Mouse (Mus musculus): ENCODE measurements around the gene Cdc25b. TPM values are rescaled to one million over a fixed set of nuclear protein-coding genes. Genes with fewer than 3 reads are reported as not detected.

The Cdc25b gene
- polyA plus RNA-seq, 1 experiment from 2014 or later = 73.8 TPM

GRCm38 (mm10) chr2:131204410-131204981 is 17.7 kb downstream of the Cdc25b start:
- Histone ChIP-seq H3K4me3 (ENCODE audit: low read length) (no peak overlapping the region), H3K4me2 (replicated peaks; ENCODE audit: low read depth, low read length) (peak overlapping the region; percentile 19; the same call in 1 of the 2 replicates), H3K9ac (replicated peaks; ENCODE audit: low read length) (0 out of 2 replicates have a peak overlapping the region, but pooled peaks have one; percentile 13), H3K27ac (ENCODE audit: low read length) (peak overlapping the region; percentile 80), H3K27me3 (ENCODE audit: insufficient read depth, low read length) (no peaks in the 10 kb centered on the region), H3K36me3 (ENCODE audit: insufficient read depth, low read length) (peaks cover 4% of the 10 kb centered on the region; the same call in 1 of the 2 replicates), H3K4me1 (ENCODE audit: insufficient read depth, low read length) (peaks cover 14% of the 10 kb centered on the region), H3K9me3 (ENCODE audit: low read length) (no peaks in the 10 kb centered on the region)
- peak; percentile 91 for ATAC-seq (ENCODE audit: low FRiP score, low TSS enrichment)
- WGBS = 34% methylated on average over 7 of the region's 7 CpGs

GRCm38 (mm10) chr2:131205521-131206182 is 18.9 kb downstream of the Cdc25b start:
- no peaks in the 10 kb centered on the region for H3K27me3 ChIP-seq (ENCODE audit: insufficient read depth, low read length)
- WGBS = 83% methylated on average over 8 of the region's 8 CpGs
- no peak overlapping the region for H3K4me3 ChIP-seq (ENCODE audit: low read length)
- ATAC-seq (ENCODE audit: low FRiP score, low TSS enrichment) = no peak
- no peaks in the 10 kb centered on the region for H3K9me3 ChIP-seq (ENCODE audit: low read length)
- H3K27ac ChIP-seq (ENCODE audit: low read length) = no peak overlapping the region
- peaks cover 17% of the 10 kb centered on the region for H3K4me1 ChIP-seq (ENCODE audit: insufficient read depth, low read length)
- H3K4me2 ChIP-seq (replicated peaks; ENCODE audit: low read depth, low read length) = no peak overlapping the region
- H3K9ac ChIP-seq (replicated peaks; ENCODE audit: low read length) = no peak overlapping the region
- H3K36me3 ChIP-seq (ENCODE audit: insufficient read depth, low read length) = no peaks in the 10 kb centered on the region; the same call in 1 of the 2 replicates

- Histone ChIP-seq H3K27me3 (ENCODE audit: insufficient read depth, low read length) (no peaks in the 10 kb centered on the region), H3K36me3 (ENCODE audit: insufficient read depth, low read length) (no peaks in the 10 kb centered on the region), H3K9me3 (ENCODE audit: low read length) (no peaks in the 10 kb centered on the region), H3K27ac (ENCODE audit: low read length) (no peak within 1 kb of the TSS), H3K9ac (replicated peaks; ENCODE audit: low read length) (no peak within 1 kb of the TSS), H3K4me1 (ENCODE audit: insufficient read depth, low read length) (peaks cover 25% of the 10 kb centered on the region), H3K4me3 (ENCODE audit: low read length) (no peak within 1 kb of the TSS), H3K4me2 (replicated peaks; ENCODE audit: low read depth, low read length) (no peak within 1 kb of the TSS)
- 75% methylated on average over 4 of the region's 4 CpGs for WGBS
- no peak for ATAC-seq (ENCODE audit: low FRiP score, low TSS enrichment)
These were observed 20.0 kb downstream of the Cdc25b start, which contains the start of gene Ap5s1 for GRCm38 (mm10) chr2:131206778-131207177. TSS of gene Ap5s1 (plus strand) at chr2:131207078.

- H3K4me2 ChIP-seq (replicated peaks; ENCODE audit: low read depth, low read length) = no peak overlapping the region
- no peak overlapping the region for H3K9ac ChIP-seq (replicated peaks; ENCODE audit: low read length)
- H3K36me3 ChIP-seq (ENCODE audit: insufficient read depth, low read length) = peaks cover 9% of the 10 kb centered on the region; the same call in 1 of the 2 replicates
- no peaks in the 10 kb centered on the region for H3K9me3 ChIP-seq (ENCODE audit: low read length)
- no peak for ATAC-seq (ENCODE audit: low FRiP score, low TSS enrichment)
- H3K4me1 ChIP-seq (ENCODE audit: insufficient read depth, low read length) = peaks cover 25% of the 10 kb centered on the region
- H3K27me3 ChIP-seq (ENCODE audit: insufficient read depth, low read length) = no peaks in the 10 kb centered on the region
- H3K27ac ChIP-seq (ENCODE audit: low read length) = no peak overlapping the region
- no peak overlapping the region for H3K4me3 ChIP-seq (ENCODE audit: low read length)
- 98% methylated on average over 2 of the region's 2 CpGs for whole genome bisulfite sequencing
These were observed 21.6 kb downstream of the Cdc25b start for GRCm38 (mm10) chr2:131208356-131208755.

- peaks cover 9% of the 10 kb centered on the region; the same call in 1 of the 2 replicates for H3K36me3 ChIP-seq (ENCODE audit: insufficient read depth, low read length)
- H3K4me2 ChIP-seq (replicated peaks; ENCODE audit: low read depth, low read length) = peak overlapping the region; percentile 75
- no peaks in the 10 kb centered on the region for H3K9me3 ChIP-seq (ENCODE audit: low read length)
- H3K27me3 ChIP-seq (ENCODE audit: insufficient read depth, low read length) = no peaks in the 10 kb centered on the region
- H3K4me1 ChIP-seq (ENCODE audit: insufficient read depth, low read length) = peaks cover 25% of the 10 kb centered on the region
- 81% methylated on average over 4 of the region's 4 CpGs for WGBS
- H3K9ac ChIP-seq (replicated peaks; ENCODE audit: low read length) = peak overlapping the region; percentile 86
- ATAC-seq (ENCODE audit: low FRiP score, low TSS enrichment) = peak; percentile 7
- H3K27ac ChIP-seq (ENCODE audit: low read length) = peak overlapping the region; percentile 96
- H3K4me3 ChIP-seq (ENCODE audit: low read length) = peak overlapping the region; percentile 80
These were observed 22.5 kb downstream of the Cdc25b start for GRCm38 (mm10) chr2:131209125-131209795.

GRCm38 (mm10) chr2:131209969-131210792 is 23.4 kb downstream of the Cdc25b start:
- under 1% methylated on average over 50 of the region's 50 CpGs for WGBS
- peak; percentile 96 for ATAC-seq (ENCODE audit: low FRiP score, low TSS enrichment)

GRCm38 (mm10) chr2:131211026-131211615 is 24.4 kb downstream of the Cdc25b start:
- Histone ChIP-seq H3K27me3 (ENCODE audit: insufficient read depth, low read length) (no peaks in the 10 kb centered on the region), H3K9ac (replicated peaks; ENCODE audit: low read length) (peak overlapping the region; percentile 86), H3K9me3 (ENCODE audit: low read length) (no peaks in the 10 kb centered on the region), H3K4me2 (replicated peaks; ENCODE audit: low read depth, low read length) (peak overlapping the region; percentile 75), H3K4me1 (ENCODE audit: insufficient read depth, low read length) (peaks cover 13% of the 10 kb centered on the region), H3K36me3 (ENCODE audit: insufficient read depth, low read length) (peaks cover 9% of the 10 kb centered on the region; the same call in 1 of the 2 replicates), H3K27ac (ENCODE audit: low read length) (peak overlapping the region; percentile 96; the same call in 1 of the 2 replicates), H3K4me3 (ENCODE audit: low read length) (peak overlapping the region; percentile 80)
- ATAC-seq (ENCODE audit: low FRiP score, low TSS enrichment) = no peak
- 58% methylated on average over 9 of the region's 9 CpGs for WGBS

More at GRCm38 (mm10) chr2:131209969-131210792, 23.4 kb downstream of the Cdc25b start:
- peak overlapping the region; percentile 75 for H3K4me2 ChIP-seq (replicated peaks; ENCODE audit: low read depth, low read length)
- peak overlapping the region; percentile 80 for H3K4me3 ChIP-seq (ENCODE audit: low read length)
- H3K36me3 ChIP-seq (ENCODE audit: insufficient read depth, low read length) = peaks cover 9% of the 10 kb centered on the region; the same call in 1 of the 2 replicates
- H3K27ac ChIP-seq (ENCODE audit: low read length) = peak overlapping the region; percentile 96
- no peaks in the 10 kb centered on the region for H3K27me3 ChIP-seq (ENCODE audit: insufficient read depth, low read length)
- no peaks in the 10 kb centered on the region for H3K9me3 ChIP-seq (ENCODE audit: low read length)
- peaks cover 16% of the 10 kb centered on the region for H3K4me1 ChIP-seq (ENCODE audit: insufficient read depth, low read length)
- H3K9ac ChIP-seq (replicated peaks; ENCODE audit: low read length) = peak overlapping the region; percentile 86

- no peak overlapping the region for H3K27ac ChIP-seq (ENCODE audit: low read length)
- no peak overlapping the region for H3K9ac ChIP-seq (replicated peaks; ENCODE audit: low read length)
- 87% methylated on average over 7 of the region's 7 CpGs for WGBS
- no peak for ATAC-seq (ENCODE audit: low FRiP score, low TSS enrichment)
- peaks cover 13% of the 10 kb centered on the region for H3K4me1 ChIP-seq (ENCODE audit: insufficient read depth, low read length)
- peaks cover 9% of the 10 kb centered on the region; the same call in 1 of the 2 replicates for H3K36me3 ChIP-seq (ENCODE audit: insufficient read depth, low read length)
- H3K9me3 ChIP-seq (ENCODE audit: low read length) = no peaks in the 10 kb centered on the region
- H3K4me2 ChIP-seq (replicated peaks; ENCODE audit: low read depth, low read length) = no peak overlapping the region
- H3K27me3 ChIP-seq (ENCODE audit: insufficient read depth, low read length) = no peaks in the 10 kb centered on the region
- H3K4me3 ChIP-seq (ENCODE audit: low read length) = no peak overlapping the region
These were observed 27.0 kb downstream of the Cdc25b start for GRCm38 (mm10) chr2:131213773-131214172.

All from kidney, embryonic 16.5 days (tissue).